In the genomic region with DNA sequence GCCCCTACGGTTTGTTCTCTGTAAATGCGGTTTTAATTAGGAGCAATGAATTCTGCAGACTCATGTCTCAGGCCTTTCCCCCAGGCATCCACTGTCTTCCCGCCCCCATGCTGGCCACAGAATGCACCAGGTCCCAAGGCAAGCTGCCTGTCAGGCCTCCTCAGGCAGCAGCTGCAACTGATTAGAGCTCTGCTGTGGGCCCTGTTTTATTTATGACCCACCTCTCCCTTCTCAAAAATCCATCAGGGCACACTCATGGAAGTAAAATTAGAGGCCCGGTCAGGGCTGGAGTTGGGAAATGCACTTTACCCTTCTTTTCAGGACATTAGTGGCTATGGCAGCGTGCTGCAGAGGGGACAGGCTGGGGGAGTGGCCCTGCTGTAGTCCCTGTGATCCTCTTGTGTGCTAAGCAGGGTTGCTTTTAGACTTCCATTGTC, we compare ENCODE assay signal across 9 mouse cellular contexts.
DNase-seq lines count a peak whose midpoint lies in the region; ATAC-seq and TF ChIP-seq lines count a peak whose summit lies in the region.
"Had no signal": no experiment of that assay in that cellular context is flagged by ENCODE, and none has a peak within 500 bp of the region (broad histone marks: within the 10 kb centered on the region; RNA-seq: fewer than 3 reads in every experiment).

No protein-coding gene starts in this region.

- no peaks in the 10 kb centered on the region for H3K27me3 ChIP-seq in forebrain, embryonic 11.5 days (ENCODE audit: control insufficient read depth, insufficient read depth, low read length)
- no peaks in the 10 kb centered on the region for H3K27me3 ChIP-seq in heart, postnatal 0 days (ENCODE audit: control insufficient read depth, insufficient read depth, low read length)
- H3K27me3 ChIP-seq in myocyte (ENCODE audit: control insufficient read depth, insufficient read depth, insufficient read length) = no peaks in the 10 kb centered on the region
- H3K27me3 ChIP-seq: liver, embryonic 13.5 days had no signal

- TF ChIP-seq EP300 in heart, postnatal 0 days (IDR thresholded peaks at IDR 0.05; ENCODE audit: low read depth) = no peak

- H3ac ChIP-seq in myocyte (ENCODE audit: control insufficient read depth, insufficient read length) = no peak overlapping the region

- peak; percentile 40 to 41 for DNase-seq in lung, adult 18-20 months
- DNase-seq in lung, adult 2 months = no peak
- DNase-seq in forebrain, embryonic 11.5 days (ENCODE audit: low spot score) = peak; percentile 89
- peak; percentile 56 for DNase-seq in heart, postnatal 0 days (ENCODE audit: low spot score)
- DNase-seq in kidney, postnatal 36 days = peak; percentile 39 to 41
- DNase-seq in thymus, postnatal 4 days = no peak
- DNase-seq: liver, embryonic 13.5 days had no signal

- peak overlapping the region; percentile 80 for H3K27ac ChIP-seq in forebrain, embryonic 11.5 days (ENCODE audit: low read depth, low read length)
- H3K27ac ChIP-seq in heart, postnatal 0 days (ENCODE audit: low read depth) = peak overlapping the region; percentile 83
- H3K27ac ChIP-seq: liver, embryonic 13.5 days had no signal

- ATAC-seq in forebrain, embryonic 11.5 days (replicated peaks; ENCODE audit: low FRiP score) = peak; percentile 91
- ATAC-seq in heart, postnatal 0 days (ENCODE audit: insufficient read depth, low read depth) = peak; percentile 83
- no peak for ATAC-seq in erythroid progenitor cell, adult 5-6 weeks (replicated peaks; ENCODE audit: low FRiP score, poor library complexity, severe bottlenecking)

- no peak for TF ChIP-seq CTCF in lung, adult 2 months (IDR thresholded peaks at IDR 0.05; ENCODE audit: insufficient read depth, low read length)
- TF ChIP-seq CTCF in heart, postnatal 0 days (IDR thresholded peaks at IDR 0.05; ENCODE audit: low read depth) = no peak

- no peak overlapping the region; the same call in 1 of the 2 replicates for H3K4me2 ChIP-seq in forebrain, embryonic 11.5 days (ENCODE audit: low read depth, low read length, severe bottlenecking)
- H3K4me2 ChIP-seq in heart, postnatal 0 days (ENCODE audit: low read depth, low read length) = no peak overlapping the region
- peak overlapping the region; percentile 88 for H3K4me2 ChIP-seq in myocyte (ENCODE audit: low read depth)
- H3K4me2 ChIP-seq: liver, embryonic 13.5 days had no signal

- no peak for TF ChIP-seq POLR2A in lung, adult 2 months (IDR thresholded peaks at IDR 0.05; ENCODE audit: borderline replicate concordance, extremely low read depth, low read depth, low read length)
- peak; percentile 20 for TF ChIP-seq POLR2A in myocyte (IDR thresholded peaks at IDR 0.05; ENCODE audit: insufficient read length, low read depth)

- WGBS in lung, adult 2 months = 36% methylated on average over 5 of the region's 5 CpGs
- WGBS in forebrain, embryonic 11.5 days = 3% methylated on average over 5 of the region's 5 CpGs
- WGBS in heart, postnatal 0 days = 19% methylated on average over 5 of the region's 5 CpGs

- H3K36me3 ChIP-seq in forebrain, embryonic 11.5 days (ENCODE audit: control insufficient read depth, insufficient read depth, low read length) = no peaks in the 10 kb centered on the region
- H3K36me3 ChIP-seq in heart, postnatal 0 days (replicated peaks; ENCODE audit: control insufficient read depth, insufficient read depth, low read length) = no peaks in the 10 kb centered on the region
- H3K36me3 ChIP-seq in myocyte (ENCODE audit: control insufficient read depth, insufficient read depth) = no peaks in the 10 kb centered on the region
- H3K36me3 ChIP-seq: liver, embryonic 13.5 days had no signal

- peak overlapping the region; percentile 20; the same call in 1 of the 2 replicates for H3K9ac ChIP-seq in forebrain, embryonic 11.5 days (ENCODE audit: low read length)
- no peak overlapping the region for H3K9ac ChIP-seq in heart, postnatal 0 days (replicated peaks; ENCODE audit: low read depth, low read length)
- H3K9ac ChIP-seq: liver, embryonic 13.5 days had no signal

- H3K4me3 ChIP-seq in lung, adult 2 months (replicated peaks; ENCODE audit: extremely low read depth, low read depth, low read length) = no peak overlapping the region
- H3K4me3 ChIP-seq in forebrain, embryonic 11.5 days (ENCODE audit: low read depth, low read length) = no peak overlapping the region
- H3K4me3 ChIP-seq in heart, postnatal 0 days (ENCODE audit: low read depth, low read length) = no peak overlapping the region
- no peak overlapping the region for H3K4me3 ChIP-seq in myocyte
- H3K4me3 ChIP-seq: liver, embryonic 13.5 days had no signal

- H3K4me1 ChIP-seq in lung, adult 2 months (ENCODE audit: control insufficient read depth, insufficient read depth, low read length) = 0 out of 2 replicates have a peak, but pooled peaks cover 5% of the 10 kb centered on the region
- H3K4me1 ChIP-seq in forebrain, embryonic 11.5 days (replicated peaks; ENCODE audit: control insufficient read depth, insufficient read depth, low read length) = peaks cover 11% of the 10 kb centered on the region
- peaks cover 30% of the 10 kb centered on the region for H3K4me1 ChIP-seq in heart, postnatal 0 days (ENCODE audit: control insufficient read depth, insufficient read depth)

- H3K79me2 ChIP-seq in myocyte (ENCODE audit: control insufficient read depth, insufficient read depth) = no peaks in the 10 kb centered on the region

- 0 out of 2 replicates have a peak, but pooled peaks cover 3% of the 10 kb centered on the region for H3K9me3 ChIP-seq in forebrain, embryonic 11.5 days (ENCODE audit: control insufficient read depth, low read length)
- H3K9me3 ChIP-seq in heart, postnatal 0 days (replicated peaks; ENCODE audit: control insufficient read depth, low read length) = no peaks in the 10 kb centered on the region
- H3K9me3 ChIP-seq: liver, embryonic 13.5 days had no signal

TF ChIP-seq in myocyte, 11 proteins besides CTCF, POLR2A, EP300 and RAD21:
- peak; percentile 8 for TF ChIP-seq MAX (IDR thresholded peaks at IDR 0.05; ENCODE audit: low read depth)
- TF ChIP-seq CEBPB (IDR thresholded peaks at IDR 0.05; ENCODE audit: insufficient read depth, poor library complexity, severe bottlenecking) = peak; percentile 69; the same call in 1 of the 2 replicates
- TF ChIP-seq TCF3 (IDR thresholded peaks at IDR 0.05; ENCODE audit: insufficient read length, low read depth) = peak; percentile 96
- no peak for TF ChIP-seq REST (IDR thresholded peaks at IDR 0.05; ENCODE audit: insufficient read depth, insufficient read length)
- TF ChIP-seq SRF (IDR thresholded peaks at IDR 0.05; ENCODE audit: control insufficient read depth, insufficient read length, low read depth) = no peak
- peak; percentile 98 for TF ChIP-seq TCF12 (IDR thresholded peaks at IDR 0.05; ENCODE audit: insufficient read depth, poor library complexity, severe bottlenecking)
- TF ChIP-seq MYOG (IDR thresholded peaks at IDR 0.05; ENCODE audit: control insufficient read depth in 1 of 3, insufficient read depth in 1 of 3, insufficient read length in 2 of 3, low read depth in 2 of 3) = peak; percentile 87 to 99 (median 93)
- no peak for TF ChIP-seq E2F4 (IDR thresholded peaks at IDR 0.05; ENCODE audit: insufficient read depth)
- TF ChIP-seq MYOD1 (IDR thresholded peaks at IDR 0.05; ENCODE audit: control insufficient read depth in 1 of 3, insufficient read length in 2 of 3, low read depth in 2 of 3) = peak; percentile 90 to 99 (median 97)

Comparison
In these comparisons a context has a peak if more than half of its experiments do, and no peak if none do; other contexts are left out.
1. DNase-seq: peak in lung, adult 18-20 months (2 of 2), forebrain, embryonic 11.5 days (single experiment), heart, postnatal 0 days (single experiment) and kidney, postnatal 36 days (2 of 2); none in lung, adult 2 months (single experiment) and thymus, postnatal 4 days (single experiment).